Mouse (Mus musculus) ovary, postnatal 36 days (tissue): ENCODE measurements around the gene Rbp4.

Experiments
- DNase-seq: peaks from one replicate; pipeline ENCODE4 v3.0.0; 2022; ENCODE audit warnings: low spot score, mixed read lengths

Rbp4 gene

GRCm38 (mm10) chr19:38089358-38089757, 35.7 kb downstream of the Rbp4 start:
- no peak for DNase-seq

- DNase-seq = peak; percentile 54
Observed at GRCm38 (mm10) chr19:38086948-38087551, 38.0 kb downstream of the Rbp4 start.

GRCm38 (mm10) chr19:38085841-38086240, 39.2 kb downstream of the Rbp4 start:
- DNase-seq = no peak

GRCm38 (mm10) chr19:38082931-38083525, 42.1 kb downstream of the Rbp4 start:
- no peak for DNase-seq

- no peak for DNase-seq
Observed at GRCm38 (mm10) chr19:38081361-38081760, 43.7 kb downstream of the Rbp4 start.

- DNase-seq = no peak
Observed at GRCm38 (mm10) chr19:38077851-38078540, 47.1 kb downstream of the Rbp4 start.

GRCm38 (mm10) chr19:38076251-38076650, 48.8 kb downstream of the Rbp4 start:
- no peak for DNase-seq

GRCm38 (mm10) chr19:38075051-38075450, 50.0 kb downstream of the Rbp4 start:
- DNase-seq = no peak

GRCm38 (mm10) chr19:38073226-38073625, 51.9 kb downstream of the Rbp4 start:
- DNase-seq = no peak
